ENCODE assay signal across 10 mouse cellular contexts in genomic region chr19:48368056-48368455, GRCm38 (mm10).
DNase-seq lines count a peak whose midpoint lies in the region; ATAC-seq lines count a peak whose summit lies in the region.
"Had no signal": no experiment of that assay in that cellular context is flagged by ENCODE, and none has a peak within 500 bp of the region (broad histone marks: within the 10 kb centered on the region; RNA-seq: fewer than 3 reads in every experiment).

No protein-coding gene starts in this region.

- intact Hi-C loops in heart, postnatal 10 days (cut with DNase I), result no loop called here
- intact Hi-C loops in heart, postnatal 36 days (cut with DNase I), result no loop called here

- H3K36me3 ChIP-seq in midbrain, embryonic 14.5 days (ENCODE audit: control insufficient read depth, insufficient read depth, low read length), result no peaks in the 10 kb centered on the region
- no peaks in the 10 kb centered on the region for H3K36me3 ChIP-seq in midbrain, embryonic 13.5 days
- H3K36me3 ChIP-seq: limb, embryonic 12.5 days had no signal

- 0 out of 2 replicates have a peak, but pooled peaks cover 6% of the 10 kb centered on the region for H3K4me1 ChIP-seq in midbrain, embryonic 14.5 days (ENCODE audit: control insufficient read depth, insufficient read depth, low read length)
- H3K4me1 ChIP-seq in midbrain, embryonic 13.5 days (replicated peaks), result peaks cover 3% of the 10 kb centered on the region; the same call in 1 of the 2 replicates
- H3K4me1 ChIP-seq: limb, embryonic 12.5 days had no signal

- H3K4me2 ChIP-seq in midbrain, embryonic 14.5 days (ENCODE audit: low read length), result no peak overlapping the region
- no peak overlapping the region for H3K4me2 ChIP-seq in midbrain, embryonic 13.5 days (replicated peaks)
- H3K4me2 ChIP-seq: limb, embryonic 12.5 days had no signal

- H3K27ac ChIP-seq in midbrain, embryonic 14.5 days (replicated peaks; ENCODE audit: low read depth, low read length), result no peak overlapping the region
- no peak overlapping the region for H3K27ac ChIP-seq in midbrain, embryonic 13.5 days
- H3K27ac ChIP-seq: limb, embryonic 12.5 days had no signal

- DNase-seq in midbrain, embryonic 14.5 days, result peak; percentile 32
- peak; percentile 42 to 47 for DNase-seq in frontal cortex, postnatal 10 days (ENCODE audit: low spot score in 2 of 2)
- peak; percentile 33 to 56 for DNase-seq in layer of hippocampus, postnatal 14 days (ENCODE audit: low spot score in 2 of 2)
- DNase-seq in right cerebral cortex, postnatal 25 days, result peak; percentile 58
- DNase-seq in heart, postnatal 10 days, result no peak
- no peak for DNase-seq in heart, postnatal 36 days
- DNase-seq: heart, adult 18-20 months had no signal

- no peak overlapping the region for H3K4me3 ChIP-seq in midbrain, embryonic 14.5 days (replicated peaks; ENCODE audit: low read depth, low read length)
- no peak overlapping the region for H3K4me3 ChIP-seq in midbrain, embryonic 13.5 days (replicated peaks)
- H3K4me3 ChIP-seq: limb, embryonic 12.5 days had no signal

- 41% methylated on average over 10 of the region's 10 CpGs for WGBS in midbrain, embryonic 14.5 days
- 53% methylated on average over 10 of the region's 10 CpGs for WGBS in midbrain, embryonic 13.5 days

- H3K9ac ChIP-seq in midbrain, embryonic 14.5 days (replicated peaks; ENCODE audit: low read length), result no peak overlapping the region
- no peak overlapping the region for H3K9ac ChIP-seq in midbrain, embryonic 13.5 days (replicated peaks)
- H3K9ac ChIP-seq: limb, embryonic 12.5 days had no signal

- no peak for ATAC-seq in midbrain, embryonic 14.5 days (ENCODE audit: low FRiP score, low TSS enrichment)
- ATAC-seq in midbrain, embryonic 13.5 days, result no peak
- no peak for ATAC-seq in granulocyte monocyte progenitor cell, adult 5-6 weeks (replicated peaks; ENCODE audit: poor library complexity, severe bottlenecking)

- H3K9me3 ChIP-seq in midbrain, embryonic 14.5 days (ENCODE audit: control insufficient read depth, low read length), result no peaks in the 10 kb centered on the region
- no peaks in the 10 kb centered on the region for H3K9me3 ChIP-seq in midbrain, embryonic 13.5 days
- H3K9me3 ChIP-seq: limb, embryonic 12.5 days had no signal

- H3K27me3 ChIP-seq in midbrain, embryonic 14.5 days (ENCODE audit: control insufficient read depth, insufficient read depth, low read length), result no peaks in the 10 kb centered on the region
- H3K27me3 ChIP-seq in midbrain, embryonic 13.5 days, result no peaks in the 10 kb centered on the region
- H3K27me3 ChIP-seq: limb, embryonic 12.5 days had no signal

Comparison
In these comparisons a context has a peak if more than half of its experiments do, and no peak if none do; other contexts are left out.
1. DNase-seq: peak in midbrain, embryonic 14.5 days (single experiment), frontal cortex, postnatal 10 days (2 of 2), layer of hippocampus, postnatal 14 days (2 of 2) and right cerebral cortex, postnatal 25 days (single experiment); none in heart, postnatal 10 days (0 of 2) and heart, postnatal 36 days (0 of 2).